Mouse (Mus musculus): ENCODE results near the gene Prrc2b.

Prrc2b gene

DNA sequence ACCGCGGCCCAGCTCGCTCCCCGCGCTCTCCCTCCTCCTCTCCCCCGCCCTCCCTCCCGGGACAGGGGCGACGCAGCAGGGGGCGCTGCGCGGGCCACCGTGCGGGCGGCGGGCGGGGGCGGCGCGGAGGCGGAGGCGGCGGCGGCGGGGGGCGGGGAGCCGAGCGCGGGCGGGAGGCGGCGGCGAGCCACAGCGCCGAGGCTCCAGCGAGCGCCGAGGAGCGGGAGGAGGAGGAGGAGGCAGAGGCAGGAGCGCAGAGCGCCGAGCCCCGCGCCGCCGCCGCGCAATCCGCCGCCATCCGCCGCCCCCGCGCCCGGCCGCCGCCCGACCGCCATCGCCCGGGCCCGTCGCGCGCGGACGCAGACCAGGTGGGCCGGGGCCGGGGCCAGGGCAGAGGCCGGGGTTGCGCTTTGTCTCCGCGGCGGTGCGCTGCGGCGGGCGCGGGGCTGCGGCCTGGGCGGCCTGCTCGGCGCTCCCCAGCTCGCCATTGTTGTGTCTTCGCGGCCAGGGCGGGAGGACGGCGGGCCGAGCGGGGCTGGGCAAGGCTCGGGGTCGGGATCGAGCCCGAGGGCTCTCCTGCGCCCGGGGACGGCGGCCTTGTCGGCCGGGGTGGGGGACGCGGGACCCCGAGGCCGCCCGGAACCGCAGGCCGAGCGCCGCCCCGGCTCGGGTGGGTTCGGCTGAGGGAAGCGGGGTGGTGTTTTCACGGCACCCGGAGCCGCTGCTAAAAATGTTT, at the start of gene Prrc2b:
Prrc2b (plus strand) TSS at position 159 of the 736 bp plus-strand sequence.
- DNase-seq (ENCODE audit: low spot score), result peak; percentile 73

- DNase-seq (ENCODE audit: low spot score), result peak; percentile 57
These were observed 47.9 kb upstream of the Prrc2b start for GRCm38 (mm10) chr2:32102944-32103343.

DNA sequence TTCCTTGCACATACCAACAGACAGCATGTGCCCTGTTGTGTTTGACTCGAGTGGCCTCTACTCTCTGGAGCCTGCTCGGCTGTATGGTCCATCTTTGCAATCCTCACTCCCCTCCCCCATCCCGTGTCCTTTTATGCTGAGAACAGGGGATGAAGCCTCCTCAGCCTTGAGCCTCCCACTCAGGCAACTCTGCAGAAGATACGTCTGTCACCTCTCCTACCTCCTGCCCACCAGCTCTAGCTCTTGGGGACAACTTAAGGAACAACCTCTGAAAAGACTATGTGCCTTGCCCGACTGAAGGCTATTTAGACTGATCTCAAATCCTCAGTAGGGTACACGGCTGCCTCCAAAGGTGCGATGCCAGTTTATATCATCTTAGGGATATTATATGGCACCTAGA, 47.3 kb upstream of the Prrc2b start:
- no peak for DNase-seq (ENCODE audit: low spot score)

DNA sequence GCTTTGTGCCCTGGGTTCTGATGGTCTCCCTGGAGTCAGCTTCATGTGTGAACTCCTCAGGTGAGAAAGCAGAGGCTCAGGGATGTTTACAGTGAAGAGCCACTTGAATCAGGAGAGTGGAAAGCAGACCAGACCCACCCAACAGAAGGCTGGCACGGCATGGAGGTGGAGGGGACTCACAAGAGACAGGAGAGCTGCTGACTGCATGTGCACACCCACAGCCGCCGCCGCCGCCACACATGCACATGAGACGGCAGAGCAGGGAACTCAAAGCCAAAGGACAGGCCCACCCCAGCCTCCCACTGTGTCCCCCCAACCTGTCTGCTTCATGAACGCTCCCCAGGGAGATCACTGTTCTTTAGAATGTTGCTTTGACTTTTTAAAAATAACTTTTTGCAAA, 46.8 kb upstream of the Prrc2b start:
- DNase-seq (ENCODE audit: low spot score), result no peak

DNA sequence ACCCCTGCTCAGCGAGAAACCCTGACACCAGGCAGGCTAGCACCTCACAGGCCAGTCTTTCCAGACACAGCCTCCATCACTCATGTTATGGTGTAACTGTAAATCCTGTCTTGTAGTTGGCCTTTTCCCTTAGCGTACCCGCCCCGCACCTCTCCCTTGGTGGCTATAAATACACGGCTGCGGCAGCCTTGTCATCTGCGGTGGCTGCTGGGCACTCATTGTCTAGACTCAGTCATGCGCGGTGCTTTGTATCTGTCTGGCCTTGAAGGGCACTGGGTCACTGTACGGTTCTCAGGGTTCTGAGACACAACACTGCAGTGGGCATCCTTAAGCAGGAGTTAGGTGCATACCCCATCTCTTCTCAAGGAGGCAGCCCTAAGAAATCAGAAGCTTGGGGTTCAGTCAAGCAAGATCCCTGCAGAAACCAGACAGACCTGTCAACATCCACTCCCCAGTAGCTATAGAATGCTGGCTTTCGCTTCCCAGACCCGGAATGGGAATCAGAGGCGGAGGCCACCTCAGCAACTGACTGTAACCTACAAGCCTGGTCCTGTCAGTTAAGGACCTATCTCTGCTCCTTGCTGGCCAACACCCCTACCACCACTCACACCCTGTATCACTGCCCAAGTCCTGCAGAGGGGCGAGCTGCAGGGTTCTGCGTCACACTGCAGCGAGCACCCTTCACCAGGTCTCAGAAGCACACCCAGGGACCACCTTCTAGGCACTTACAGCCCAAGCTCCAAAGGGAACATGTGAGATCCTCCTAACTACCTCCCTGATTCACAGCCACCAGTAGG, 45.6 kb upstream of the Prrc2b start:
- peak; percentile 83 for DNase-seq (ENCODE audit: low spot score)

- DNase-seq (ENCODE audit: low spot score), result no peak
These were observed 45.0 kb upstream of the Prrc2b start for GRCm38 (mm10) chr2:32105930-32106329.

DNA sequence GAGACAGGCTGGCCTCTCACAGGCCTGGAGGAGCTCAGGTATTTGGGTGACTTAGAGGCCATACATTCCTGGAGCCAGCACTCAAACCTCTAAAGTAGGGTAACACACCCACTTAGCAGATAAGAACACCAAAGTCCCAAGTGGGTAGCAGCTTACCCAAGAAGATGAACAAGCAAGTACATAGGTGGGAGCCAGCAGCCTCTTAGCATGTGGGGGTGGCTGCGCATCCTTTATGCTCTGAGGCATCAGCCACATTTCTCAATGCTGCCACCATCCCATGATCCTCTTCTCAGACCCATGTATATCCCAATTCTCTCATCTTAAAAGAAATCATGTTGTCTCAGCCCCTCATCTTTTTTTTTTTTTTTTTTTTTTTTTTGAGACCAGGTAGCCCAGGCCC, 39.6 kb upstream of the Prrc2b start:
- DNase-seq (ENCODE audit: low spot score), result no peak

DNA sequence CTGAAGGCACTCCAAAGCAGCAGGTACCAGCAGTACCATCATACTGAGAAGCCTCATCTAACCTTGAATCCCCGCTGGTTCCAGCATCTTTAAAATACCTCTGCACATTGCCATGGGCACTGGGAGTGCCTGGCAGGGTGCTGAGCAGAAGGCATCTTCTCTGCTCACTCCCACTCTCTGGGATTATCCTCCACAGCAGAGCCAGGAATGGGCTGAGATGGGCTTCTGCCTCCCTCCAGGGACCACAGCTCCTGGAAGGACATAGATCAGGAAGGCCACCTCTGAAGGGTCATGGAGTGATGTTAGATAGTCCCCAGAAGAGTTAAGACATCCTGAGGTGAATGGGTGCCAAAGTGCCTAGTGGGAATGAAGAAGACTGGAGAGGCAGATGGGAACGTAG, 38.3 kb upstream of the Prrc2b start:
- DNase-seq (ENCODE audit: low spot score), result no peak

DNA sequence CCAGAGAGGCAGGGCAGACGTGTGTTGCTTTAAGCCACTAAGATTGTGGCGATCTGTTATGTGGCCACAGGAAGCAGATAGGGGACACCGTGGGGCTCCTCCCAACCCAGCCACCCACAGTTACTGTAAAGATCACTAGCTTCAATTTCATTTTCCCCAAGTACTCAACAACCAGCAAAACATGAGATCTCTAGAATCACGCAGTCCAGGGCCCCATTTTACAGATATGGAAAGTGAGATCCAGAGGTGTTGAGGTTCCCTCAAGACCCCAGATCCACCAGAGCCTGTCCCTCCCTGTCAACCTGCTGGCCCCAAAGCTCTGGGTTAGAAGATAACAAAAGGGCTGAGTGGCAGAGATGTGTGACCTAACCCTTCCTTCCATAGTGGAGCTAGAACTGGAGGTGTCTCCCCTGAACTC, 35.0 kb upstream of the Prrc2b start:
- no peak for DNase-seq (ENCODE audit: low spot score)

DNA sequence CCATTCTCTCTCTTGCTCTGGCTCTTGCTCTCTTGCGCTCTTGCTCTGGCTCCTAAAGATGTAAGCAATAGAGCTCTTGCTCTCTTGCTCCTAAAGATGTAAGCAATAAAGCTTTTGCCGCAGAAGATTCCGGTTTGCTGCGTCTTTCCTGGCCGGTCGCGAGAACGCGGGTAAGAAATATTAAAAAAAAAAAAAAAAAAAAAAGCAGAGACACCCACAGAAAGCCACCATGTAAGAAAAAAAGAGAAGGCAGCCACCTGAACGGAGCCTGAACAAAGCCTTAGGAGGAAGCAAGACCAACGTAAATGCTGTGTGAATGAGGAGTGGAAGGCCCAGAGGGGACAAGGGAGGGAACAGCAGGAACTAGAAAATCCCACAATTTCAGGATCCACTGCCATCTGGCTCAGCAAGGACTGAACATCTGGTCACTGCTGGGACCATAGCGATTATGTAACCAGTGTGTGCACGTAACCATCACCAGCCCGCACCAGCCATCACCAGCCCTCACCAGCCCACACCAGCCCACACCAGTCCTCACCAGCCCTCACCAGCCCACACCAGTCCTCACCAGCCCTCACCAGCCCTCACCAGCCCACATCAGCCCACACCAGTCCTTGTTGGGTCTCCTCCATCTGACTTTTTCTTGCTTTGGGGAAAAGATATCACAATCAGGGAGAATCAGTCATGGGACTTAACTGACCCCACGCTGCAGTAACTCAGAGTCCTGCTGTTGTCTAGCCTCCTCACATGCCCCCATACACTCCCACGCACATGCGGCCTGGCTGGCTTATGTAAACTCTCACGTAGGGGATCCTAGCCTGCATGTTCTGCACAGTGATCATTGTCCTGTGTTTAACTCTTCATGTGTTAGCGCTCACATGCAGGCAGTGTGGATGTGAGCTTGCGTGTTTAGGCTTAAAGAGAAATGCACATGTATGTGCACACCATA, 30.8 kb upstream of the Prrc2b start:
- DNase-seq (ENCODE audit: low spot score), result no peak

GRCm38 (mm10) chr2:32121150-32121549, 29.7 kb upstream of the Prrc2b start:
- DNase-seq (ENCODE audit: low spot score), result no peak

- DNase-seq (ENCODE audit: low spot score), result no peak
These were observed 29.1 kb upstream of the Prrc2b start for GRCm38 (mm10) chr2:32121785-32122184.

DNA sequence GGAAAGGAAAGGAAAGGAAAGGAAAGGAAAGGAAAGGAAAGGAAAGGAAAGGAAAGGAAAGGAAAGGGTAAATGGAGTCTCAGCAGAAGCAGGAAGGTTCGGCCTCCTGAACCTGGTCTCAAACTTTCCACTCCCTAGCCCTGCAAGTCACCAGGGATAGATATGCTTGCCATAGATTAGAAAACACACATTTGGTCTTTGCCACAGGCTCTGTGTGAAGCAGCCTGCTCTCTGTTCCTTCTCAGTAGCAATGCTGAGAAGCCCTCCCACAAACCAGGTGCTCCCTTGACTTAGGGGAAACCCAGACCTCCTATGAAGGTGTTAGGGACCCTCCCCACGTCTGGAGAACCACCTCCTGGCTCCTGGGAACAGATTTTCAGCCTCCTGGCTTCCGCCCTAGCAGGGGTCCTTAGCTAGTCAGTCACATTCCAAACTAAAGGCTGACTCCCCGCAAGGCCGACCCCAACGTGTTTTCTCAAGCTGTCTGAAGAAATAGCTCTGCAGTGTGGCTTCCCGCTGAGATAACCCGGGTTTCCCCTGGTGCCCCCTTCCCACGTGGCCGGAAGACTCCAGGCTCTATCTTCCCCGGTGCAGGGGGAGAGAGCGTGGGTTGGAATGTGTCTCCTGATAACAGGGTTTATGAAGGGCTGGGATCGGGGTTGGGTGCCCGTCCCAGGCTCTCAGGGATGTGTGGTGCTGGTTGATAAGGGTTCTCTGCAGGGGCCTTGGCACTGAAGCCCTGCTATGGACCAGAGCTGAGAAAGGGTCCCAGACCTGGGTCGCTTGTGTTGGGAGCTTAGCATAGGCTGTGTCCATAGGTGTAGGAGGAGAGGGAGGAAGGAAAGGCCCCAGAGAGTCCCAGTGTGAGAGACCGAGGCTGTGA, 23.0 kb upstream of the Prrc2b start:
- no peak for DNase-seq (ENCODE audit: low spot score)

DNA sequence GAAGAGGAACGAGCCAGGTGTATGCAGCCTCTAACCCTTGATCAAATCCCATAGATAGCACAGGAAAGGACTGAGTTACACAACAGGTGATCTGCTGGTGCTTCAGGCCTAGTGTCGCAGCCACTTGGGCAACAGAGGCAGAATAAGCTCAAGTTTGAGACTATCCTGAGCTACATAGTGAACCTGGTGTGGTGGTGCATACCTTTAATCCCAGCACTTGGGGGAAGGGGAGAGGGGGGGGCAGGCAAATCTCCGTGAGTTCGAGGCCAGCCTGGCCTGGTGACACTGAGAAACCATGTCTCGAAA, 22.4 kb upstream of the Prrc2b start:
- no peak for DNase-seq (ENCODE audit: low spot score)

GRCm38 (mm10) chr2:32129383-32130074, 21.4 kb upstream of the Prrc2b start:
- DNase-seq (ENCODE audit: low spot score), result no peak

- DNase-seq (ENCODE audit: low spot score), result peak; percentile 80
These were observed 20.4 kb upstream of the Prrc2b start for GRCm38 (mm10) chr2:32130435-32130834.

DNA sequence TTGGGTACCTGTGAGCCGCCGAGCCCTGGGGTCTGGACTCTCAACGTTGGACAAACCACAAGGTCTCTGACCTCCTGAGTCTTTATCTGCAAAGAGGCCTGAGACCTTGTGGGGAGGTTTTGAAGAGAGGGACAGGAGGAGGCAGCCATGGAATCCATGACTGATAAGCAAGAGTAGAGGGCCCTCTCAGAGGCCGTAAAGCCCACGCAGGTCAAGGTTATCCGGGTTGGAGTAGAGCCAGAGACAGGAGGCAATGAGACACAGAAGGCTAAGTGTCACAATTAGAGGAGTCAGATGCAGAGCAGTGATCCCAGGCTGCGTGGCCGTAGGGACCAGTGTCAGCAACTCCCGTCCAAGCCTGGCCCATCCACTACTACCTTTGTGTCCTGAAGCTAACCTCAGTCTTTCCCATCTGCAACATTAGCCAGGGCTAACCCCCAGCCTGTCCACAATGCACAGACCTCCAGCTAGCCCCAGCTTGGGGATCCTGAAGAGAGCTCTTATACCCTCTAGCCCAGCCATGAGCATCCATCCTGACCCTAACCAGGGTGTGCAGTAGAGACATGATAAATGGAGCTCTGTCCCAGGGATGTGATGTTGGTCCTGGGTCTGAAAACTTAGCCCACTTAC, 19.6 kb upstream of the Prrc2b start:
- DNase-seq (ENCODE audit: low spot score), result no peak

DNA sequence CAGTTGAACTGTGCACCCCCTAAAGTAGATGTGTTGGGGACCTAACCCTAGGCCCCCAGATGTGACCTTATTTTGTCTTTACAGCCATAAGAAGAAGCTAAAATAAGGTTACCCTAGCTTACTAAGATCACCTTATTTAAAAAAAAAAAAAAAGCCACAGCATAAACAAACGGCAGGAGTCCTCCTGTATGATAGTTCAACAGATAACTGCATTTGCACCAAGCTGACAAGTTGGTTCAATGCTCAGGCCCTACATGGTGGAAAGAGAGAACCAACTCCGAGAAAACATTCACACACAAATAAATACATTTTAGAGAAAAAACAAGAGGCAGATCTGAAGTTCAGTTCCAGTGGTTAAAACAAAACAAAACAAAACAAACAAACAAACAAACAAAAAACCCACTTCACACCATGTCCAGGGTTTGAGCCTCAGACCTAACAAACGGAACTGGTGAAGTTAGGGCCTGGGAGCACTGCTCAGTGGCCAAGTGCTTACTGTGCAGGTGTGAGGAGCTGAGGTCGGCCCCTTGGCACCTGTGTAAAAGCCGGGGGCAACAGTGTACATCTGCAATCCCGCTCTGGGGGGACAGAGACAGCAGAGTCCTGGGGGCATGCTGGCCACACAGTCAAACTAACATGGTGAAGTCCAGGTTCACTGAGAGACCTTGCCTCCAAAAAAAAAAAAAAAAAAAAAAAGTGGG, 18.9 kb upstream of the Prrc2b start:
- no peak for DNase-seq (ENCODE audit: low spot score)

- peak; percentile 76 for DNase-seq (ENCODE audit: low spot score)
These were observed 18.3 kb upstream of the Prrc2b start for GRCm38 (mm10) chr2:32132567-32132992.

GRCm38 (mm10) chr2:32134039-32134438, 16.8 kb upstream of the Prrc2b start:
- DNase-seq (ENCODE audit: low spot score), result peak; percentile 95

Measured in retina, embryonic 14.5 days (tissue).